Mouse (Mus musculus): ENCODE data around the gene Fgf8. TPM values are rescaled to one million over a fixed set of nuclear protein-coding genes. Genes with fewer than 3 reads are reported as not detected.

Gene Fgf8
- polyA plus RNA-seq, 1 experiment from 2014 or later: not detected

DNA sequence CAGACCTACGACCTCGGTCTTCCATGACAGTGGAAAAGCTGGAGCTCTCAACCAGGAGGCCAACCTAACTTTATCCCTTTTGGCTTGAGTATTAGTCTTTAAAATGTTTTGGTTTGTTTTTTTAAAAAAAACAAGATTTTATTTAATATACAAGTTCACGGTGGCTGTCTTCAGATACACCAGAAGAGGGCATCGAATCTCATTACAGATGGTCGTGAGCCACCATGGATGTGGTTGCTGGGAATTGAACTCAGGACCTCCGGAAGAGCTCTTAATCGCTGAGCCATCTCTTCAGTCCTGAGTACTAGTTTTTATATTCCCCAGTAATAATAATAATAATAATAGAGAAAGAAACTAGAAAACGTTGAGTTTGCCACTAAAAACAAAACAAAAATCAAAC lies 39.0 kb upstream of the Fgf8 start:
- ATAC-seq (ENCODE audit: low read depth): no peak
- WGBS (ENCODE audit: insufficient replicate concordance): 56% methylated on average over 8 of the region's 8 CpGs

GRCm38 (mm10) chr19:45780350-45780915 lies 37.7 kb upstream of the Fgf8 start:
- no peak for ATAC-seq (ENCODE audit: low read depth)
- Histone ChIP-seq H3K27ac (no peak overlapping the region; the same call in 1 of the 2 replicates), H3K36me3 (peaks cover 60% of the 10 kb centered on the region), H3K9me3 (replicated peaks) (no peaks in the 10 kb centered on the region), H3K27me3 (no peaks in the 10 kb centered on the region), H3K4me3 (replicated peaks) (peak overlapping the region; percentile 100), H3K9ac (peak overlapping the region; percentile 99; the same call in 1 of the 2 replicates), H3K4me1 (replicated peaks) (peaks cover 43% of the 10 kb centered on the region), H3K4me2 (peak overlapping the region; percentile 85)
- DNase-seq: no peak
- WGBS (ENCODE audit: insufficient replicate concordance): 65% methylated on average over 13 of the region's 13 CpGs

More for the DNA sequence above, 39.0 kb upstream of the Fgf8 start:
- H3K9me3 ChIP-seq (replicated peaks): no peaks in the 10 kb centered on the region
- peaks cover 46% of the 10 kb centered on the region for H3K4me1 ChIP-seq (replicated peaks)
- no peak for DNase-seq
- peak overlapping the region; percentile 99 for H3K9ac ChIP-seq
- H3K4me2 ChIP-seq: peak overlapping the region; percentile 85
- no peak overlapping the region for H3K27ac ChIP-seq
- H3K36me3 ChIP-seq: peaks cover 48% of the 10 kb centered on the region
- H3K4me3 ChIP-seq (replicated peaks): peak overlapping the region; percentile 100
- no peaks in the 10 kb centered on the region for H3K27me3 ChIP-seq

DNA sequence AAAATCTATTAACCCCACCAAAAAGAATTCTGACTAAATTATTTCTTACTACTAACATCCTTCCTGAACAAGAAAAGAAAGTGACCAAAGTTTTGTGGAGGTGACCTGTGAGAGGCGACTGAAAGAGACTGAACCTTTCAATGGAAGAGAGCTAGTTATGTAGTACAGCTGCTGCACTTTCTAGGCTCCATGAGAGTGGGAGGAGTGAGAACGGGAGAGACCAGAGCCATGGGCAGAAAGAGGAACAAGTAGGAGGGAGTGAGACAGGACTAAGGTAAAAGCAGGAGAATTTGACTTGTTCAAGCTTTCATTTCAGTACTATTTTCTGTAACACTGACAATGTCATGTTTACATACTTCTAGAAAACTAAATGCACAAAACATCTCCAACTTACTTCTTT lies 32.8 kb upstream of the Fgf8 start:
- Histone ChIP-seq H3K9me3 (replicated peaks) (no peaks in the 10 kb centered on the region), H3K27me3 (no peaks in the 10 kb centered on the region), H3K36me3 (peaks cover 99% of the 10 kb centered on the region), H3K4me3 (replicated peaks) (no peak overlapping the region), H3K4me1 (replicated peaks) (peaks cover 13% of the 10 kb centered on the region), H3K4me2 (no peak overlapping the region), H3K9ac (no peak overlapping the region), H3K27ac (no peak overlapping the region)
- DNase-seq (no peak), ATAC-seq (ENCODE audit: low read depth) (no peak)
- WGBS (ENCODE audit: insufficient replicate concordance): 66% methylated on average over 2 of the region's 2 CpGs

DNA sequence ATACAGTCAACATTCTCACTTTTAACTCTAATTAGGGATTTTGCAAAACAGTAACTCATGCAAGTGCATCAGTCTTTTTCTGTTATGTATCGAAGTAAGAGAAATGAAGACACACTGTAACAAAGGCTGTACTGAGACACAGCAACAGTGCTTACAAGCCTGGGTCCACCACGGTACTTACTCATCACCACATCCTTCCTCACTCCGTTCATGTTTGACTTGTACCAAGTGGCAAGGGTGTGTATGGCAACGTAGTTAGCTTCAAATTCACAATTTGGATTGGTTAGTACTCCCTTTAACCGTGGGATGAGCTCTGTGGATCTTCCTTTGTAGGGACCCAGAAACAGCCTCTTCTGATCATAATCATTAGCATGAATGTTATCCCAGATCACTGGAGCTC lies 28.8 kb upstream of the Fgf8 start:
- Histone ChIP-seq H3K4me1 (replicated peaks) (no peaks in the 10 kb centered on the region), H3K9ac (no peak overlapping the region), H3K27ac (no peak overlapping the region), H3K4me2 (no peak overlapping the region), H3K36me3 (peaks cover 98% of the 10 kb centered on the region), H3K9me3 (replicated peaks) (no peaks in the 10 kb centered on the region), H3K27me3 (no peaks in the 10 kb centered on the region), H3K4me3 (replicated peaks) (no peak overlapping the region)
- DNase-seq: no peak
- 79% methylated on average over 5 of the region's 5 CpGs for WGBS (ENCODE audit: insufficient replicate concordance)
- ATAC-seq (ENCODE audit: low read depth): no peak

GRCm38 (mm10) chr19:45760810-45761209 lies 18.1 kb upstream of the Fgf8 start:
- Histone ChIP-seq H3K27ac (no peak overlapping the region), H3K9ac (no peak overlapping the region), H3K9me3 (replicated peaks) (no peaks in the 10 kb centered on the region), H3K4me2 (no peak overlapping the region), H3K4me1 (replicated peaks) (0 out of 2 replicates have a peak, but pooled peaks cover 5% of the 10 kb centered on the region), H3K4me3 (replicated peaks) (no peak overlapping the region), H3K36me3 (peaks cover 95% of the 10 kb centered on the region), H3K27me3 (no peaks in the 10 kb centered on the region)
- ATAC-seq (ENCODE audit: low read depth): no peak
- DNase-seq: no peak
- 84% methylated on average over 3 of the region's 3 CpGs for WGBS (ENCODE audit: insufficient replicate concordance)

GRCm38 (mm10) chr19:45758671-45759070 lies 16.0 kb upstream of the Fgf8 start:
- Histone ChIP-seq H3K9ac (no peak overlapping the region), H3K36me3 (peaks cover 95% of the 10 kb centered on the region), H3K27ac (no peak overlapping the region), H3K9me3 (replicated peaks) (no peaks in the 10 kb centered on the region), H3K27me3 (no peaks in the 10 kb centered on the region), H3K4me3 (replicated peaks) (no peak overlapping the region), H3K4me2 (no peak overlapping the region), H3K4me1 (replicated peaks) (0 out of 2 replicates have a peak, but pooled peaks cover 5% of the 10 kb centered on the region)
- no peak for DNase-seq
- ATAC-seq (ENCODE audit: low read depth): no peak
- WGBS (ENCODE audit: insufficient replicate concordance): 90% methylated on average over 5 of the region's 5 CpGs

- Histone ChIP-seq H3K4me2 (no peak overlapping the region), H3K36me3 (peaks cover 80% of the 10 kb centered on the region), H3K27me3 (no peaks in the 10 kb centered on the region), H3K9me3 (replicated peaks) (no peaks in the 10 kb centered on the region), H3K9ac (no peak overlapping the region), H3K4me1 (replicated peaks) (peaks cover 14% of the 10 kb centered on the region), H3K4me3 (replicated peaks) (no peak overlapping the region), H3K27ac (no peak overlapping the region)
- 90% methylated on average over 3 of the region's 3 CpGs for WGBS (ENCODE audit: insufficient replicate concordance)
- no peak for DNase-seq
- no peak for ATAC-seq (ENCODE audit: low read depth)
Measured at GRCm38 (mm10) chr19:45753551-45753950, 10.8 kb upstream of the Fgf8 start.

DNA sequence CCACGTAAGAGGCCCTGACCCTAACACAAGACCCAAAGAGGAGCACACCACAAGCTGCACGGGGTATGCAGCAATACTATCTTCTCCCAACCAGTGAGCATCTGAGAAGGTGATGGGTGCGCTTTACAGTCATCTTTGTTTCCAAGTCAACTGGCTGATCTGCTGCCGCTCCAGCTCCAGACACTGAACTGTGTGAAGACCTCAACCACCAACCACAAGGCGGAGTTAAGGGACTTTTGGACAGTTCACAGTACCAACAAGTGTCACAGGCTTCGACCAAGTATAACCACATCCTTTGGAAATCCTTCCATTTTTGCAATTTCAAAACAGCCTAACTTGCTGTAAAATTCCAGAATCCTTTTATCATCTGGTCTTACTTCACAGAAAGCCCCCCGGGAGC lies 9.2 kb upstream of the Fgf8 start:
- H3K27me3 ChIP-seq: no peaks in the 10 kb centered on the region
- H3K4me1 ChIP-seq (replicated peaks): peaks cover 22% of the 10 kb centered on the region
- H3K9me3 ChIP-seq (replicated peaks): no peaks in the 10 kb centered on the region
- DNase-seq (no peak), ATAC-seq (ENCODE audit: low read depth) (no peak)
- H3K36me3 ChIP-seq: peaks cover 67% of the 10 kb centered on the region
- no peak overlapping the region for H3K9ac ChIP-seq
- 77% methylated on average over 7 of the region's 7 CpGs for WGBS (ENCODE audit: insufficient replicate concordance)
- H3K4me2 ChIP-seq: no peak overlapping the region
- H3K27ac ChIP-seq: no peak overlapping the region
- H3K4me3 ChIP-seq (replicated peaks): no peak overlapping the region

GRCm38 (mm10) chr19:45749243-45750043 lies 6.7 kb upstream of the Fgf8 start, which contains the start of gene Npm3:
Npm3 (minus strand) TSS chr19:45749591.
- H3K9me3 ChIP-seq (replicated peaks): no peaks in the 10 kb centered on the region
- peaks cover 42% of the 10 kb centered on the region for H3K36me3 ChIP-seq
- ATAC-seq (ENCODE audit: low read depth): peak; percentile 80
- WGBS (ENCODE audit: insufficient replicate concordance): under 1% methylated on average over 59 of the region's 60 CpGs
- H3K9ac ChIP-seq: peak within 1 kb of the TSS; percentile 93
- peak within 1 kb of the TSS; percentile 63 for H3K27ac ChIP-seq
- DNase-seq: peak; percentile 77
- H3K4me3 ChIP-seq (replicated peaks): peak within 1 kb of the TSS; percentile 94
- H3K27me3 ChIP-seq: peaks cover 22% of the 10 kb centered on the region
- H3K4me1 ChIP-seq (replicated peaks): peaks cover 42% of the 10 kb centered on the region
- peak within 1 kb of the TSS; percentile 96 for H3K4me2 ChIP-seq

GRCm38 (mm10) chr19:45748691-45749242 lies 6.1 kb upstream of the Fgf8 start:
- Histone ChIP-seq H3K9me3 (replicated peaks) (no peaks in the 10 kb centered on the region), H3K9ac (peak overlapping the region; percentile 93), H3K27ac (peak overlapping the region; percentile 63), H3K4me1 (replicated peaks) (peaks cover 42% of the 10 kb centered on the region), H3K4me2 (peak overlapping the region; percentile 96), H3K4me3 (replicated peaks) (peak overlapping the region; percentile 94), H3K27me3 (peaks cover 29% of the 10 kb centered on the region), H3K36me3 (peaks cover 35% of the 10 kb centered on the region)
- DNase-seq (no peak), ATAC-seq (ENCODE audit: low read depth) (peak; percentile 24)
- WGBS (ENCODE audit: insufficient replicate concordance): under 1% methylated on average over 33 of the region's 33 CpGs

GRCm38 (mm10) chr19:45748206-45748605 lies 5.5 kb upstream of the Fgf8 start:
- peak overlapping the region; percentile 63 for H3K27ac ChIP-seq
- H3K9me3 ChIP-seq (replicated peaks): no peaks in the 10 kb centered on the region
- WGBS (ENCODE audit: insufficient replicate concordance): 39% methylated on average over 9 of the region's 9 CpGs
- H3K4me2 ChIP-seq: peak overlapping the region; percentile 96
- peak overlapping the region; percentile 93 for H3K9ac ChIP-seq
- ATAC-seq (ENCODE audit: low read depth): no peak
- peaks cover 35% of the 10 kb centered on the region for H3K27me3 ChIP-seq
- no peak for DNase-seq
- H3K36me3 ChIP-seq: peaks cover 32% of the 10 kb centered on the region
- H3K4me3 ChIP-seq (replicated peaks): peak overlapping the region; percentile 94
- peaks cover 42% of the 10 kb centered on the region for H3K4me1 ChIP-seq (replicated peaks)
